Comparison of ENCODE assay signal across 25 mouse cellular contexts in genomic region chrX:10110736-10111135, GRCm38 (mm10). TPM values are rescaled to one million over a fixed set of nuclear protein-coding genes. Genes with fewer than 3 reads are reported as not detected.
"Had no signal": no experiment of that assay in that cellular context is flagged by ENCODE, and none has a peak within 500 bp of the region (broad histone marks: within the 10 kb centered on the region; RNA-seq: fewer than 3 reads in every experiment).

No protein-coding gene starts in this region.

- H3K4me1 ChIP-seq: heart, embryonic 10.5 days; heart, embryonic 12.5 days; hindbrain, embryonic 10.5 days; hindbrain, embryonic 12.5 days; intestine, embryonic 15.5 days; liver, embryonic 12.5 days had no signal

- H3K27ac ChIP-seq: heart, adult 2 months; heart, embryonic 10.5 days; hindbrain, embryonic 10.5 days; hindbrain, embryonic 12.5 days; hindbrain, embryonic 14.5 days; intestine, embryonic 15.5 days; layer of hippocampus, adult 2 months; left cerebral cortex, adult 2 months; limb, embryonic 13.5 days; limb, embryonic 15.5 days; liver, embryonic 12.5 days; liver, embryonic 14.5 days had no signal

- H3K4me3 ChIP-seq: heart, adult 2 months; heart, embryonic 10.5 days; heart, embryonic 12.5 days; hindbrain, embryonic 10.5 days; hindbrain, embryonic 12.5 days; intestine, embryonic 15.5 days; layer of hippocampus, adult 2 months; left cerebral cortex, adult 2 months; limb, embryonic 13.5 days; limb, embryonic 15.5 days; liver, embryonic 12.5 days had no signal

- DNase-seq: gastrocnemius, postnatal 14 days; gastrocnemius, postnatal 36 days; heart, adult 11 months; heart, adult 2 months; heart, postnatal 10 days; heart, postnatal 4 days; kidney, adult 18-20 months; kidney, adult 8-10 months; kidney, postnatal 10 days; kidney, postnatal 25 days; kidney, postnatal 4 days; left cerebral cortex, postnatal 4 days had no signal

RNA-seq across cellular contexts. Expression of gene Srpx, which starts 6.8 kb away (rescaled TPM):
- polyA plus RNA-seq: inflammation-experienced regulatory T-cells, adult 6 months had no signal
